Mouse (Mus musculus) neutrophil, adult 5-6 weeks (primary cell): ENCODE measurements around the gene Spx. TPM values are rescaled to one million over a fixed set of nuclear protein-coding genes. Genes with fewer than 3 reads are reported as not detected.

Experiments
- ATAC-seq: fragments of 151-379, 151-347 bp; 2 replicates; pipeline ENCODE4 v1.8.0; 2017; ENCODE audit warnings: mild to moderate bottlenecking, moderate TSS enrichment; ENCODE audit not compliant: insufficient number of reproducible peaks, poor library complexity, low FRiP score, severe bottlenecking; ENCODE audit errors: extremely low read depth
- total RNA-seq: library from RNA; stranded (forward); fragments of 200-1000 nt; gene quantifications from 2 replicates; pipeline ENCODE4 v1.2.3, GENCODE M21; 2017

The Spx gene
- total RNA-seq, 1 experiment from 2014 or later = 3.1 TPM

DNA sequence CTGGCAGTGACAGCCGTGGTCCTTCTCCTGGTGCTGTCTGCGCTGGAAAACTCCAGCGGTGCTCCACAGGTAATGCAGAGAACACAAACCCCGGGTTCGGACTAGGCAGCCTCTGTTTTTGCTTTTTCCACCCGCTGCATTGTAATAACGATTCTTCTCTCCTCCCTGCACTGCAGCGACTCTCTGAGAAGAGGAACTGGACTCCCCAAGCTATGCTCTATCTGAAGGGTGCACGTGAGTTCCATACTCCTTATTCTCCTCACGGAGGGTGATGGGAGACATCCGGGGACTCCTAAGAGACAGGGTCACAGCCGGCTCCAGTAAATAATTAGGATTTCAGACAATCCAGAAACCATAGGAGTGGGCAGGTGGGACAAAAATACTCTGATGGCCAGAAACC lies 604 bp downstream of the Spx start:
- ATAC-seq = no peak

DNA sequence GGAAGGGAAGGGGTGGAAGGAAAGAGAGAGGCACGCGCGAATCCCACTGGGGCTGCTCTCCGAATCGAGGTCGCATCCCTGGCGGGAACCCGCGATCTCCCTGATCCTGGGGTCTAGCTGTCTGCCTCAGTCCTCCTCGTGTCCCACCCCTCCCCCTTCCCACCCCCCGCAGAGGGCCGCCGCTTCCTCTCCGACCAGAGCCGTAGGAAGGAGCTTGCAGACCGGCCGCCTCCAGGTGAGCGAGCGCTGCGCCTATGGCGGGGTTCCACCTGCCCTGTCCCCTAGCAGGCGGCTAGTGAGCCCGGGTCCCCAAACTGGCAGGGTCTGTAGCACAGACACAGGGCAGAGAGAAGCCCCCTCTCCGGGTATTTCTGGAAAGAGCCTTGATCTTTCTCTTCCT lies 1.4 kb downstream of the Spx start:
- ATAC-seq = no peak

GRCm38 (mm10) chr6:142424976-142425375 lies 11.7 kb downstream of the Spx start:
- no peak for ATAC-seq

GRCm38 (mm10) chr6:142429072-142429471 lies 15.8 kb downstream of the Spx start:
- no peak for ATAC-seq

DNA sequence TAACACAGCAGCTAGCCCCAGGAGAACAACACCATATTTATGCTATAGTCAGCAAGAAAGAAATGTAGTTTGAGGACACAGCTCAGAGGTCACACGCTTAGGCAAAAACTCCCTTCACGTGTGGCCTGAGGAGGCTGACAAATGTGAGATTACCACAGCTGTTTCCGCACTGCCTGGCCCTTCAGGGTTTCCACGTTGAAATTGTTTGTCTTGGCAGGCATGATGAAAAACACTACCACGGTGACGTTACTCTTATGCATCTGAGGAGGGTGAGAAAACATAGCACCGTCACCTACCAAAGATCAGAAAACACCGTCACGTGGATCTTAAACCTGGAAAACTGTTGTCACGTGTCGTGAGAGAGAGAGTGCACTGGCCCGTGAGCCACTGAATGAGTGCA lies 38.1 kb downstream of the Spx start:
- ATAC-seq = no peak

- ATAC-seq = no peak
These were observed 40.1 kb downstream of the Spx start for GRCm38 (mm10) chr6:142453311-142453710.

GRCm38 (mm10) chr6:142455314-142455996 lies 42.2 kb downstream of the Spx start:
- ATAC-seq = no peak

DNA sequence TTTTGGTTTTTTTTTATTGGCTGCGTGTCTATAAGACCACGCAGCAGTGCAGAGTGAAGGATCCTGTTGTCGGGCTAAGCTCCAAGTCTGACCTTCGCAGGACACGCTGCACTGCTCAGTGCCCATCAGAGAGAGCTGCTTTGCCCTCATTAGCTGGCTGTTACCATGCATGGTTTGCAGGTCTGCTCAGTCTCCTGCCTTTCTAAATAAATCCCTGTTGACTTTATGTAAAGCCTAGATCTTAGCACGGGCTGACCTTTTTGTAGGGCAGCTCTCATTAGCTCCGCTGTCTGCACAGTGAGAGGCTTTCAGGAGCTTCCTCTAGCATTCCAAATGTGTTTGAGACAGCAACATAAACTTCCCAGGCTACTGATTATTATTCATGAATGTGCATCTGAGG lies 44.8 kb downstream of the Spx start:
- no peak for ATAC-seq

DNA sequence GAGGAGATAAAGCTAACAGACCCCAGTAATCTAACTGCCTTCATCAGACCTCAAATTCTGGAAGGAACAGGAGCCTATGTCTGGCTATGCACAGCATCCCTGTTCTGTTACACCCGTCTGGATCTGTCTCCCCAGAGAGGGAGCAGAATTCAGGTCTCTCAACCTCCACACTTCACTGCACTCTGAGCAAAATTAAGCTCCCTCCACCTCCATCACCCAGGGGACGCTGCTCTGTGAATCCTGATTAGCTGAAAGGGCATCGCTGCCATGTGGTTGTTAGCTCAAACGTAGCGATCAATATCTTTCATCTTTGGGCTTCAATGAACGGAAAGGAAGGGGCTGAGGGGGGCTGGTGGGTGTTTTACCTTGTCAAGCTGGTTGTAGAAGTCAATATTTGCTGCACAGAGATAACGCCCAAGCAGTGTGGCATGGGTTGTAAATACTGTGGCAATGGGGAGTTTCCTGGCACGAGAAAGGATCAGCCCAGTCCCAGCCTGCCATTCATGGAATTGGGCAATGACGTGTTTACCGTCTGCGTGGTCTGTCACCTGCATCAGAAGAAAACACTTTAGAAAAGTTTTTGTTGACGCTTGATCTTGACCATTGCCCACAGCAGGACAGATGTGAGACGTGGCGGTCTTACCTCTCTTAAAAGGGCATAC lies 45.9 kb downstream of the Spx start:
- ATAC-seq = no peak

GRCm38 (mm10) chr6:142462194-142462593 lies 49.0 kb downstream of the Spx start:
- no peak for ATAC-seq

Other genes starting within 250 kb of the Spx start
- gene Slco1a6, start 204.9 kb upstream of the Spx start, total RNA-seq = 1.2 and 1.7 TPM in 2 replicates
- not detected in 2 replicates for gene Iapp, start 115.0 kb upstream of the Spx start, total RNA-seq
- gene Slco1a5, start 90.5 kb upstream of the Spx start, total RNA-seq = not detected in 2 replicates
- 30.3 and 32.1 TPM in 2 replicates for gene Pyroxd1, start 67.8 kb upstream of the Spx start, total RNA-seq
- 38.8 and 48.3 TPM in 2 replicates for gene Recql, start 26.4 kb upstream of the Spx start, total RNA-seq
- gene Golt1b, start 26.2 kb upstream of the Spx start, total RNA-seq = 14.9 and 16.3 TPM in 2 replicates
- gene Gys2, start 59.7 kb downstream of the Spx start, total RNA-seq = not detected in 2 replicates
- 1.6 and 3.8 TPM in 2 replicates for gene Ldhb, start 94.5 kb downstream of the Spx start, total RNA-seq
- 0.49 and 0.70 TPM in 2 replicates for gene Kcnj8, start 158.2 kb downstream of the Spx start, total RNA-seq